Mouse (Mus musculus): Measurements from ENCODE around the gene Olfr1217. TPM values are rescaled to one million over a fixed set of nuclear protein-coding genes. Genes with fewer than 3 reads are reported as not detected.

Gene Olfr1217
- under 1 TPM in 1 of 2 experiments, not detected in 1; 0.19 TPM for polyA plus RNA-seq (2017; shearing (Covaris generic))

GRCm38 (mm10) chr2:89031965-89032364, at the start of gene Olfr1217:
Gene Olfr1217 (minus strand): TSS chr2:89032065.

GRCm38 (mm10) chr2:89061087-89061486, 29.2 kb upstream of the Olfr1217 start, which contains the start of gene Olfr1218:
Gene Olfr1218 (minus strand): TSS chr2:89061187.

GRCm38 (mm10) chr2:89018240-89018639, 13.6 kb downstream of the Olfr1217 start, which contains the start of gene Olfr1216:
Gene Olfr1216 (minus strand): TSS chr2:89018340.

GRCm38 (mm10) chr2:89006873-89007272, 25.0 kb downstream of the Olfr1217 start, which contains the start of gene Olfr1215:
Gene Olfr1215 (minus strand): TSS chr2:89006973.

GRCm38 (mm10) chr2:88992553-88992952, 39.3 kb downstream of the Olfr1217 start, which contains the start of gene Olfr1214:
Gene Olfr1214 (minus strand): TSS chr2:88992653.

GRCm38 (mm10) chr2:88980181-88980580, 51.7 kb downstream of the Olfr1217 start, which contains the start of gene Gm13762:
Gene Gm13762 (minus strand): TSS chr2:88980281.

Other genes with a start within 250 kb of the Olfr1217 start
- gene Olfr1201, start 239.0 kb downstream of the Olfr1217 start, polyA plus RNA-seq (2017; shearing (Covaris generic)) = not detected
- not detected for gene Olfr1202, start 217.6 kb downstream of the Olfr1217 start, polyA plus RNA-seq (2017; shearing (Covaris generic))
- under 1 TPM in 1 of 2 experiments, not detected in 1; 0.12 TPM for gene Olfr1205, start 202.3 kb downstream of the Olfr1217 start, polyA plus RNA-seq (2017; shearing (Covaris generic))
- gene Olfr1204, start 182.8 kb downstream of the Olfr1217 start, polyA plus RNA-seq (2017; shearing (Covaris generic)) = not detected
- gene Olfr1206, start 168.8 kb downstream of the Olfr1217 start, polyA plus RNA-seq (2017; shearing (Covaris generic)) = under 1 TPM in 1 of 2 experiments, not detected in 1; 0.50 TPM
- under 1 TPM in 1 of 2 experiments, not detected in 1; 0.28 TPM for gene Olfr1208, start 129.8 kb downstream of the Olfr1217 start, polyA plus RNA-seq (2017; shearing (Covaris generic))
- under 1 TPM in 1 of 2 experiments, not detected in 1; 0.05 TPM for gene Olfr1209, start 116.9 kb downstream of the Olfr1217 start, polyA plus RNA-seq (2017; shearing (Covaris generic))
- gene Olfr1211, start 94.0 kb downstream of the Olfr1217 start, polyA plus RNA-seq (2017; shearing (Covaris generic)) = not detected
- not detected for gene Olfr1212, start 78.1 kb downstream of the Olfr1217 start, polyA plus RNA-seq (2017; shearing (Covaris generic))
- gene Gm13762, start 51.8 kb downstream of the Olfr1217 start, polyA plus RNA-seq (2017; shearing (Covaris generic)) = not detected
- gene Olfr1214, start 39.4 kb downstream of the Olfr1217 start, polyA plus RNA-seq (2017; shearing (Covaris generic)) = not detected
- under 1 TPM in 1 of 2 experiments, not detected in 1; 0.23 TPM for gene Olfr1215, start 25.1 kb downstream of the Olfr1217 start, polyA plus RNA-seq (2017; shearing (Covaris generic))
- gene Olfr1216, start 13.7 kb downstream of the Olfr1217 start, polyA plus RNA-seq (2017; shearing (Covaris generic)) = not detected
- not detected for gene Olfr1218, start 29.1 kb upstream of the Olfr1217 start, polyA plus RNA-seq (2017; shearing (Covaris generic))
- gene Olfr1219, start 51.4 kb upstream of the Olfr1217 start, polyA plus RNA-seq (2017; shearing (Covaris generic)) = not detected
- under 1 TPM in 1 of 2 experiments, not detected in 1; 0.17 TPM for gene Olfr1220, start 74.8 kb upstream of the Olfr1217 start, polyA plus RNA-seq (2017; shearing (Covaris generic))
- gene Olfr1221, start 85.2 kb upstream of the Olfr1217 start, polyA plus RNA-seq (2017; shearing (Covaris generic)) = not detected
- gene Olfr1222, start 101.0 kb upstream of the Olfr1217 start, polyA plus RNA-seq (2017; shearing (Covaris generic)) = under 1 TPM in 1 of 2 experiments, not detected in 1; 0.07 TPM
- gene Olfr1223, start 119.5 kb upstream of the Olfr1217 start, polyA plus RNA-seq (2017; shearing (Covaris generic)) = under 1 TPM; 0.13 to 0.37 TPM
- under 1 TPM in 1 of 2 experiments, not detected in 1; 0.23 TPM for gene Olfr1224-ps1, start 132.0 kb upstream of the Olfr1217 start, polyA plus RNA-seq (2017; shearing (Covaris generic))
- not detected for gene Olfr1225, start 142.6 kb upstream of the Olfr1217 start, polyA plus RNA-seq (2017; shearing (Covaris generic))
- gene Olfr1226, start 168.0 kb upstream of the Olfr1217 start, polyA plus RNA-seq (2017; shearing (Covaris generic)) = not detected
- under 1 TPM in 1 of 2 experiments, not detected in 1; 0.32 TPM for gene Olfr1228, start 222.0 kb upstream of the Olfr1217 start, polyA plus RNA-seq (2017; shearing (Covaris generic))

Measured in activated CD4-positive, CD25-positive, alpha-beta regulatory T cell (primary cell).